Mouse (Mus musculus) G1E (cell line): Measurements from ENCODE around the gene Ncor1.

Experiments used
- CTCF ChIP-seq: IDR thresholded peaks from 2 replicates; pipeline ENCODE4 v1.5.1; 2012; ENCODE audit warnings: low read depth, low read length, inconsistent platforms, mixed read lengths
- GATA1 ChIP-seq: IDR thresholded peaks from 2 replicates; pipeline ENCODE4 v1.6.1; 2012; ENCODE audit warnings: borderline replicate concordance, low read length, inconsistent platforms, mixed read lengths
- POLR2AphosphoS5 ChIP-seq: IDR thresholded peaks from 2 replicates; pipeline ENCODE4 v1.6.1; 2012; ENCODE audit warnings: low read depth, low read length, inconsistent platforms; ENCODE audit not compliant: insufficient replicate concordance
- TAL1 ChIP-seq: conservative IDR thresholded peaks from 2 replicates; pipeline ENCODE4 v1.6.1; 2012; ENCODE audit warnings: low read depth, low read length, inconsistent platforms, mixed read lengths

GRCm38 (mm10) chr11:62457241-62457890 lies 975 bp downstream of the Ncor1 start:
- TF ChIP-seq CTCF (no peak), GATA1 (no peak), TAL1 (no peak), POLR2AphosphoS5 (no peak)
